Mouse (Mus musculus) kidney, postnatal 0 days (tissue): ENCODE results near the gene Gm17361. TPM values are rescaled to one million over a fixed set of nuclear protein-coding genes. Genes with fewer than 3 reads are reported as not detected.
"Not testable (repeated sequence)": the region's sequence is repeated elsewhere in the genome, so short reads cannot be mapped to it uniquely, and the experiment has no call there.

Source experiments
- ATAC-seq: fragments of 200-750 bp; cut with Nextera tagmentation; replicated peaks from 2 replicates; pipeline ENCODE4 v1.8.0; 2017; ENCODE audit warnings: low read depth, moderate number of reproducible peaks, moderate TSS enrichment, moderate library complexity; ENCODE audit not compliant: low FRiP score
- DNase-seq: peaks from one replicate; pipeline ENCODE4 v3.0.0-alpha.2; 2016; ENCODE audit warnings: low spot score
- H3K27ac ChIP-seq: fragments of 300-500 bp; sonication (generic); 2 replicates; pipeline ENCODE4 v1.5.1; 2014; ENCODE audit warnings: mild to moderate bottlenecking
- H3K27me3 ChIP-seq: fragments of 300-500 bp; sonication (generic); 2 replicates; pipeline ENCODE4 v1.6.1; 2014; ENCODE audit warnings: low read length, mixed read lengths; ENCODE audit not compliant: insufficient read depth
- H3K36me3 ChIP-seq: fragments of 300-500 bp; sonication (generic); 2 replicates; pipeline ENCODE4 v1.6.1; 2014; ENCODE audit warnings: low read length, mixed read lengths; ENCODE audit not compliant: insufficient read depth
- H3K4me1 ChIP-seq: fragments of 300-500 bp; sonication (generic); replicated peaks from 2 replicates; pipeline ENCODE4 v1.6.1; 2014; ENCODE audit warnings: antibody characterized with exemption, low read length, mixed read lengths; ENCODE audit not compliant: insufficient read depth
- H3K4me2 ChIP-seq: fragments of 300-500 bp; sonication (generic); 2 replicates; pipeline ENCODE4 v1.6.1; 2014; ENCODE audit warnings: mild to moderate bottlenecking, low read length, moderate library complexity, mixed read lengths
- H3K4me3 ChIP-seq: fragments of 300-500 bp; sonication (generic); replicated peaks from 2 replicates; pipeline ENCODE4 v1.5.1; 2014; ENCODE audit warnings: low read depth, low read length
- H3K9ac ChIP-seq: fragments of 300-500 bp; sonication (generic); 2 replicates; pipeline ENCODE4 v1.6.1; 2014; ENCODE audit warnings: low read depth, low read length
- H3K9me3 ChIP-seq: fragments of 300-500 bp; sonication (generic); replicated peaks from 2 replicates; pipeline ENCODE4 v1.6.1; 2016; ENCODE audit warnings: low read length, inconsistent platforms, mixed read lengths
- WGBS: fragments of 180-500 bp; shearing (Covaris S2); extraction: QIAGEN DNeasy Blood & Tissue Kit; methylation state at CpG from one replicate; pipeline ENCODE4 v1.1.7; 2014; 5-methylcytosine and 5-hydroxymethylcytosine counted together
- polyA plus RNA-seq: library from polyadenylated mRNA; unstranded; fragments of >200 nt; fragmentation: Nextera tagmentation; extraction: Ambion mirVana; gene quantifications from 2 replicates; pipeline ENCODE4 v1.2.1, GENCODE M21; 2015

Gm17361 gene
- not detected in 2 replicates for polyA plus RNA-seq

- not testable (repeated sequence) for H3K9me3 ChIP-seq, H3K9ac ChIP-seq, DNase-seq, H3K36me3 ChIP-seq, H3K27me3 ChIP-seq, H3K4me3 ChIP-seq, H3K27ac ChIP-seq, H3K4me1 ChIP-seq, H3K4me2 ChIP-seq, ATAC-seq
- no CpG with 5 or more reads among the region's 4 CpGs for WGBS
These were observed at the start of gene Gm17361 for GRCm38 (mm10) chrX:125003863-125004262. TSS of gene Gm17361 (plus strand) at chrX:125004163.
